Mouse (Mus musculus) right cerebral cortex, adult 18-20 months (tissue): ENCODE results near the gene Fads3.

Source experiments
- DNase-seq: peaks from one replicate; pipeline ENCODE4 v3.0.0; 2022; ENCODE audit warnings: mixed read lengths

Gene Fads3

GRCm38 (mm10) chr19:10071892-10072291 is 30.5 kb downstream of the Fads3 start:
- no peak for DNase-seq

GRCm38 (mm10) chr19:10073145-10073544 is 31.8 kb downstream of the Fads3 start:
- no peak for DNase-seq

- no peak for DNase-seq
Measured at GRCm38 (mm10) chr19:10078392-10078791, 37.0 kb downstream of the Fads3 start.

- no peak for DNase-seq
Measured at GRCm38 (mm10) chr19:10080384-10080783, 39.0 kb downstream of the Fads3 start.

- DNase-seq: no peak
Measured at GRCm38 (mm10) chr19:10082105-10082504, 40.7 kb downstream of the Fads3 start.

GRCm38 (mm10) chr19:10085454-10085853 is 44.1 kb downstream of the Fads3 start:
- no peak for DNase-seq

GRCm38 (mm10) chr19:10086976-10087375 is 45.6 kb downstream of the Fads3 start:
- DNase-seq: no peak

- DNase-seq: no peak
Measured at GRCm38 (mm10) chr19:10093829-10094228, 52.5 kb downstream of the Fads3 start.

GRCm38 (mm10) chr19:10094695-10095094 is 53.3 kb downstream of the Fads3 start:
- no peak for DNase-seq

GRCm38 (mm10) chr19:10096371-10096876 is 55.1 kb downstream of the Fads3 start:
- DNase-seq: no peak

- peak; percentile 13 for DNase-seq
Measured at GRCm38 (mm10) chr19:10097826-10098225, 56.5 kb downstream of the Fads3 start.

- DNase-seq: peak; percentile 60
Measured at GRCm38 (mm10) chr19:10100631-10101071, 59.3 kb downstream of the Fads3 start.

- peak; percentile 90 for DNase-seq
Measured at GRCm38 (mm10) chr19:10101341-10102053, 60.1 kb downstream of the Fads3 start, which contains the start of gene Fads2. Fads2 (minus strand) TSS chr19:10101746.

GRCm38 (mm10) chr19:10102054-10102700 is 60.8 kb downstream of the Fads3 start:
- no peak for DNase-seq

GRCm38 (mm10) chr19:10104234-10104633 is 62.9 kb downstream of the Fads3 start:
- no peak for DNase-seq

- no peak for DNase-seq
Measured at GRCm38 (mm10) chr19:10105034-10105493, 63.7 kb downstream of the Fads3 start.

- DNase-seq: no peak
Measured at GRCm38 (mm10) chr19:10106634-10107033, 65.3 kb downstream of the Fads3 start.

GRCm38 (mm10) chr19:10107051-10107611 is 65.8 kb downstream of the Fads3 start:
- DNase-seq: no peak

GRCm38 (mm10) chr19:10108129-10108528 is 66.8 kb downstream of the Fads3 start:
- DNase-seq: no peak

GRCm38 (mm10) chr19:10108666-10109065 is 67.3 kb downstream of the Fads3 start:
- DNase-seq: no peak
